Mouse (Mus musculus) brain, embryonic 14.5 days (tissue): ENCODE results near the gene Ly6g5b.

Source experiments
- CTCF ChIP-seq: fragments of 200-500 bp; IDR thresholded peaks from 2 replicates; pipeline ENCODE4 v1.5.1; 2012; ENCODE audit warnings: inconsistent platforms, mild to moderate bottlenecking, moderate library complexity, borderline replicate concordance; ENCODE audit not compliant: insufficient read depth, insufficient read length; ENCODE audit errors: extremely low read depth
- POLR2A ChIP-seq: fragments of 200-500 bp; IDR thresholded peaks from 2 replicates; pipeline ENCODE4 v1.6.1; 2012; ENCODE audit warnings: mild to moderate bottlenecking, inconsistent platforms, borderline replicate concordance; ENCODE audit not compliant: poor library complexity, insufficient read depth, insufficient read length, severe bottlenecking; ENCODE audit errors: extremely low read depth

DNA sequence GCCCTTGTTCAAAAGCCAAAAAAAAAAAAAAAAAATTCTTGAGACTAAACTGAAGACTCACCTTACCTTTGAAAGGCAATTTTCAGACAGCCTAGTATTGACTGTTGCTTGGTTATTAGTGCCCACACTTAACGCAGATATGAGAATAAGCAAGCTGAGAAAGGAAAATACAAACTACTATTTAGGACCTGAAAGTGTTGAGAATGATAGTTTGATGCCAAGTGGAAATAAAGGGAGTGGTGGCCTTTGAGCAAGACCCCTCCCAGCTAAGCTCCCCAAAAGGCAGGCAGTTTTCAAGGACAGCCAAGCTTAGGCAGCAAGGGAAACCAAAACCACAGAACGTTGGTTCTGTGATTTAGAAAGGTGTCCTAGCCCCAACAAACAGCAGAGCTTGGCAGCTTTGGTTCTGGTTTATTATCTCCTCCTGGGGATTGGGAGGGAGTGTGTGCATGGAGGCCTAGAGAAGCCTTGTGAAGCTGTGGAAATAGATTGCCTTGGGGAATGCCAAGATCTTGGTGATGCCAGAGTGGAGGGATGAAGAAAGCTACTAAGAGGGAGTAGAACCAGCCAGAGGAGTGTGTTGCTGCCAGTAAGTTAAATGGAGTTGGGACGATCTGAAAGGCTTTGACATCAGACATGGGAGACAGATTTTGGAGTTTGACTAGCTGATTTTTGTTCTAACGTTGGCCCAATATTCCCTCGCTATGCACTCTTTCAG is 32.9 kb upstream of the Ly6g5b start:
- no peak for TF ChIP-seq POLR2A
- no peak for TF ChIP-seq CTCF
